Mouse (Mus musculus): ENCODE data around the gene Ercc6l. TPM values are rescaled to one million over a fixed set of nuclear protein-coding genes. Genes with fewer than 3 reads are reported as not detected.
"Not testable (repeated sequence)": the region's sequence is repeated elsewhere in the genome, so short reads cannot be mapped to it uniquely, and the experiment has no call there.

Gene Ercc6l
- polyA plus RNA-seq, 1 experiment from 2014 or later, result 19.0 TPM

DNA sequence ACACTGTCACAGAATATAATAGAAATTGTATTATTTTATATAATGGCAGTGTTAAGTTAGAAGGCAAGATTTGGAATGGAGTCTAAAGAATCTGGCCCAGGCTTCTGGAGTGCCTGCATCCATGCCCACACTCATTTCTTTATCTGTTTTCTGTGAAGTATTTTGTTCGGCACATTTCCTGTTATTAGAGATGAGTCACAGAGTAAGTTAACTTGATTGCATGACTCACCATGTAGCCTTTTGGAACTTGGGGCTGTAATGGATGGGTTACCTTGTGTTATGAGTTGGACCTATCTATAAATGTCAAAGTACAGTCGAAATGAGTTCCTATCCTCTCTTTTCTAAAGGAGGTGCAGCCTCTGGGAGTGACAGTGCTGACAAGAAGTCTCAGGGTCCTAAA, 35.6 kb downstream of the Ercc6l start:
- no peak overlapping the region for H3K27ac ChIP-seq (ENCODE audit: low read depth, low read length)
- no peaks in the 10 kb centered on the region for H3K9me3 ChIP-seq (ENCODE audit: control insufficient read depth, low read length)
- WGBS, result 90% methylated on average over 2 of the region's 2 CpGs
- H3K4me2 ChIP-seq (replicated peaks; ENCODE audit: low read depth, low read length), result no peak overlapping the region
- peaks cover 3% of the 10 kb centered on the region; the same call in 1 of the 2 replicates for H3K36me3 ChIP-seq (ENCODE audit: control insufficient read depth, insufficient read depth, low read length)
- no peak overlapping the region for H3K4me3 ChIP-seq (ENCODE audit: low read length)
- no peaks in the 10 kb centered on the region for H3K27me3 ChIP-seq (ENCODE audit: control insufficient read depth, insufficient read depth, low read length)
- no peak for ATAC-seq (ENCODE audit: low FRiP score, low TSS enrichment)
- H3K4me1 ChIP-seq (ENCODE audit: control insufficient read depth, insufficient read depth, low read length), result no peaks in the 10 kb centered on the region
- H3K9ac ChIP-seq (ENCODE audit: low read depth, low read length), result no peak overlapping the region

DNA sequence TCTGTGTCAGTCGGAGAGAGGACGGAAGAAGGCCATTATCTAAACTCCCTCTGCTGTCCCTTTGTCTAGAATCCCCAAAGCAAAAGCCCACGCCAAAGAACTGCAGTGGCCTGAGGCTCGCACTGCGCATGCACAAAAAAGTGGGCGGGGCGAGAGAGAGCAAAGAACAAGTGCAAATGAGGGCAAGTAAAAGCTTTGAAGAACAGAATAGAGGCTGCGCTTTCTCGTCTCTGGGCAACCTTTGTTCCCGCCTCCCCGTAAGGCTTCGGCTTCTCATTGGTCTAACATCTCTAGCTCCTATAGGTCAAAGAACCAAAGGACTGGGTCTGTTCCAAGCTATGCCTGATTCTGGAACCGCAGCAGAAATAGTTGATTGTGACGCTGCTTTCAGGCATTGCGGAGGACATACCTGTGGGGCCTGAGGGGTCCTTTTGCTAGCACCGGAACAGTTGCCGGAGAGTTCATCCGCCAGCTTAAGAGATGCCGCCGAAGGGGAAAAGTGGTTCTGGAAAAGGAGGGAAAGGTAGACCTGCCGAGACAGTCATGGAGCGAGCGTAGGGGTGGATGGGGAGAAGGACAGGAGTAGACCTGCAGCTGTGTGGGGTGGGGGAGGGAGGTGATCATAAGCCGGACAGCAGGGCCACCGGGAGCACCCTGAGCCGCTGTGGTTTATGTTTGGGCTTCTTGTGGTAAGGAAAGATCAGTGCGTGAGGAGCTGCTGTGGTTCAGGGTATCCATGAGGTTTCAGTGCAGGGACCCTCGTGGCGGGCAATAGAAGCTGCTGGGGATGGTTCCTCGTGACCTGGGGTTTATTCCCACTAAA, 37.6 kb downstream of the Ercc6l start, which contains the start of gene Pin4:
Pin4 (plus strand) TSS at position 406 of the 823 bp plus-strand sequence.
- ATAC-seq (ENCODE audit: low FRiP score, low TSS enrichment), result peak; percentile 100
- Histone ChIP-seq H3K4me2 (replicated peaks; ENCODE audit: low read depth, low read length) (peak within 1 kb of the TSS; percentile 60), H3K9ac (ENCODE audit: low read depth, low read length) (peak within 1 kb of the TSS; percentile 74), H3K4me3 (ENCODE audit: low read length) (peak within 1 kb of the TSS; percentile 60), H3K4me1 (ENCODE audit: control insufficient read depth, insufficient read depth, low read length) (no peaks in the 10 kb centered on the region), H3K9me3 (ENCODE audit: control insufficient read depth, low read length) (no peaks in the 10 kb centered on the region), H3K27ac (ENCODE audit: low read depth, low read length) (no peak within 1 kb of the TSS), H3K27me3 (ENCODE audit: control insufficient read depth, insufficient read depth, low read length) (no peaks in the 10 kb centered on the region), H3K36me3 (ENCODE audit: control insufficient read depth, insufficient read depth, low read length) (no peaks in the 10 kb centered on the region)
- 25% methylated on average over 30 of the region's 30 CpGs for WGBS

- Histone ChIP-seq H3K4me3 (ENCODE audit: low read length) (no peak overlapping the region), H3K4me2 (replicated peaks; ENCODE audit: low read depth, low read length) (no peak overlapping the region), H3K36me3 (ENCODE audit: control insufficient read depth, insufficient read depth, low read length) (no peaks in the 10 kb centered on the region), H3K9me3 (ENCODE audit: control insufficient read depth, low read length) (no peaks in the 10 kb centered on the region), H3K4me1 (ENCODE audit: control insufficient read depth, insufficient read depth, low read length) (no peaks in the 10 kb centered on the region), H3K27me3 (ENCODE audit: control insufficient read depth, insufficient read depth, low read length) (no peaks in the 10 kb centered on the region; the same call in 1 of the 2 replicates), H3K27ac (ENCODE audit: low read depth, low read length) (no peak overlapping the region), H3K9ac (ENCODE audit: low read depth, low read length) (no peak overlapping the region)
- WGBS, result 57% methylated on average over 4 of the region's 4 CpGs
- ATAC-seq (ENCODE audit: low FRiP score, low TSS enrichment), result no peak
Measured at GRCm38 (mm10) chrX:102115676-102116075, 41.2 kb downstream of the Ercc6l start.

DNA sequence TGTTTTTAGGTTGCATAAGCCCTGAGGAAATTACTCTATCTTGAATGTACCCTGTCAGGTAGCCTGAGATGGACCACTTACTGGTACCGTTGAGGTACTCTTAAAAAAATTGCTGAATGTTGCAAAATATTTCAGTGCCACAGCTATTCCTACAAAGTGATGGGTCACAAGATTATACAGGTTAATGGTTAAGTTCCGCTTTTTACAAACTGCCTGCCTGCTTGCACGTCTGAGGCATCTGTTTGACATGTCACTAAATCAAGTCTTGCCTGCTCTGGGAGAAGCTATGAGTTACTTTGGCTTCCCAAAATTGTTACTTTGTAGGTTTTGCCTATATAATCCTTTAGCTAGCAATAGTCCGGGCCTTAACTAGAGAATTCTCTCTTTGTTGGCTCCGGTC, 47.5 kb downstream of the Ercc6l start:
- not testable (repeated sequence) for H3K27ac ChIP-seq (ENCODE audit: low read depth, low read length); H3K9me3 ChIP-seq (ENCODE audit: control insufficient read depth, low read length); H3K4me1 ChIP-seq (ENCODE audit: control insufficient read depth, insufficient read depth, low read length); H3K4me2 ChIP-seq (replicated peaks; ENCODE audit: low read depth, low read length); H3K27me3 ChIP-seq (ENCODE audit: control insufficient read depth, insufficient read depth, low read length); H3K9ac ChIP-seq (ENCODE audit: low read depth, low read length); H3K36me3 ChIP-seq (ENCODE audit: control insufficient read depth, insufficient read depth, low read length); H3K4me3 ChIP-seq (ENCODE audit: low read length); ATAC-seq (ENCODE audit: low FRiP score, low TSS enrichment)
- 76% methylated on average over 5 of the region's 5 CpGs for WGBS

- H3K36me3 ChIP-seq (ENCODE audit: control insufficient read depth, insufficient read depth, low read length); H3K4me3 ChIP-seq (ENCODE audit: low read length); H3K27ac ChIP-seq (ENCODE audit: low read depth, low read length); H3K27me3 ChIP-seq (ENCODE audit: control insufficient read depth, insufficient read depth, low read length); H3K9me3 ChIP-seq (ENCODE audit: control insufficient read depth, low read length); ATAC-seq (ENCODE audit: low FRiP score, low TSS enrichment); H3K4me2 ChIP-seq (replicated peaks; ENCODE audit: low read depth, low read length); H3K9ac ChIP-seq (ENCODE audit: low read depth, low read length); H3K4me1 ChIP-seq (ENCODE audit: control insufficient read depth, insufficient read depth, low read length): not testable (repeated sequence)
- 71% methylated on average over 2 of the region's 2 CpGs for WGBS
Measured at GRCm38 (mm10) chrX:102103830-102104229, 53.1 kb downstream of the Ercc6l start.

- no peaks in the 10 kb centered on the region for H3K4me1 ChIP-seq (ENCODE audit: control insufficient read depth, insufficient read depth, low read length)
- 62% methylated on average over 7 of the region's 7 CpGs for WGBS
- no peak overlapping the region for H3K4me3 ChIP-seq (ENCODE audit: low read length)
- H3K27ac ChIP-seq (ENCODE audit: low read depth, low read length), result no peak overlapping the region
- H3K36me3 ChIP-seq (ENCODE audit: control insufficient read depth, insufficient read depth, low read length), result no peaks in the 10 kb centered on the region
- H3K9me3 ChIP-seq (ENCODE audit: control insufficient read depth, low read length), result no peaks in the 10 kb centered on the region
- ATAC-seq (ENCODE audit: low FRiP score, low TSS enrichment), result no peak
- no peak overlapping the region for H3K9ac ChIP-seq (ENCODE audit: low read depth, low read length)
- H3K27me3 ChIP-seq (ENCODE audit: control insufficient read depth, insufficient read depth, low read length), result no peaks in the 10 kb centered on the region
- H3K4me2 ChIP-seq (replicated peaks; ENCODE audit: low read depth, low read length), result no peak overlapping the region
Measured at GRCm38 (mm10) chrX:102101886-102102285, 55.0 kb downstream of the Ercc6l start.

DNA sequence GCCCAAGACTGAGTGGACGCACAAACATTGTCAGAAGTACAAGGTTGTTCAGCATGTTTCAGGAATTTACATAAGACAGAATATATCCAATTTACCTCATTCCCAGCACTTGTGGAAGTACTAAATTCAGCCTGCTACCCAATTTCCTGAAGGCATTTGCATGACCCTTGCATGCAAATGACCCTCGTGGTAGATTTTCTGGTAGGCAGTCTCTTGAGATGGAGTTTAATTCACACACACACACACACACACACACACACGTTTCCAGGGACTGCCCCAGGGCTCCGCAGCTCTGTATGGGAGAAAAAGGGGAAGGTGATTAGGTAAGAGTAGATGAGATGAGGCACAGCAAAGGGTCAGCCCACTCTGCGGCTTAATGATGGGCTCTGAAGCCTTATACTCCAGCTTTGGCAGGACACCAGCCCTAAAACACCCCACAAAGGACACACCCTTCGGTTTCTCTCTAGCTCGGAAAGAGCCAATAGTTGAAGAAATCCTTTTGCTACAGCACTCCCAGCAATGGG, 62.4 kb downstream of the Ercc6l start:
- Histone ChIP-seq H3K4me1 (ENCODE audit: control insufficient read depth, insufficient read depth, low read length) (no peaks in the 10 kb centered on the region), H3K4me3 (ENCODE audit: low read length) (no peak overlapping the region), H3K27ac (ENCODE audit: low read depth, low read length) (no peak overlapping the region), H3K36me3 (ENCODE audit: control insufficient read depth, insufficient read depth, low read length) (no peaks in the 10 kb centered on the region), H3K9me3 (ENCODE audit: control insufficient read depth, low read length) (no peaks in the 10 kb centered on the region), H3K27me3 (ENCODE audit: control insufficient read depth, insufficient read depth, low read length) (no peaks in the 10 kb centered on the region; the same call in 1 of the 2 replicates), H3K4me2 (replicated peaks; ENCODE audit: low read depth, low read length) (no peak overlapping the region), H3K9ac (ENCODE audit: low read depth, low read length) (no peak overlapping the region)
- 80% methylated on average over 7 of the region's 7 CpGs for WGBS
- ATAC-seq (ENCODE audit: low FRiP score, low TSS enrichment), result no peak

Other genes starting within 250 kb of the Ercc6l start
- 2.0 and 2.6 TPM in 2 replicates for gene Rtl5, start 85.8 kb downstream of the Ercc6l start, polyA plus RNA-seq (2014; fragmentation: Nextera tagmentation; extraction: Ambion mirVana)
- gene Pin4, start 37.6 kb downstream of the Ercc6l start, polyA plus RNA-seq (2014; fragmentation: Nextera tagmentation; extraction: Ambion mirVana), result 73.2 and 103 TPM in 2 replicates
- gene Rps4x, start 32.3 kb upstream of the Ercc6l start, polyA plus RNA-seq (2014; fragmentation: Nextera tagmentation; extraction: Ambion mirVana), result 993 and 1,252 TPM in 2 replicates
- 167 and 188 TPM in 2 replicates for gene Cited1, start 95.1 kb upstream of the Ercc6l start, polyA plus RNA-seq (2014; fragmentation: Nextera tagmentation; extraction: Ambion mirVana)